ENCODE assay signal across 10 mouse cellular contexts in genomic region chr7:89698186-89698585, GRCm38 (mm10).
DNase-seq lines count a peak whose midpoint lies in the region; ATAC-seq and TF ChIP-seq lines count a peak whose summit lies in the region.
"Had no signal": no experiment of that assay in that cellular context is flagged by ENCODE, and none has a peak within 500 bp of the region (broad histone marks: within the 10 kb centered on the region; RNA-seq: fewer than 3 reads in every experiment).

No protein-coding gene starts in this region.

- no peak overlapping the region for H3K27ac ChIP-seq in heart, postnatal 0 days (ENCODE audit: low read depth)
- no peak overlapping the region for H3K27ac ChIP-seq in heart, embryonic 10.5 days
- no peak overlapping the region for H3K27ac ChIP-seq in forebrain, postnatal 0 days (ENCODE audit: low read depth, low read length)
- H3K27ac ChIP-seq: embryonic facial prominence, embryonic 15.5 days; lung, embryonic 15.5 days had no signal

- no peak overlapping the region for H3K9ac ChIP-seq in heart, postnatal 0 days (replicated peaks; ENCODE audit: low read depth, low read length)
- no peak overlapping the region for H3K9ac ChIP-seq in forebrain, postnatal 0 days
- H3K9ac ChIP-seq: embryonic facial prominence, embryonic 15.5 days; lung, embryonic 15.5 days had no signal

- TF ChIP-seq EP300 in heart, postnatal 0 days (IDR thresholded peaks at IDR 0.05; ENCODE audit: low read depth) = no peak

- peak; percentile 56 for TF ChIP-seq CTCF in heart, postnatal 0 days (IDR thresholded peaks at IDR 0.05; ENCODE audit: low read depth)
- peak; percentile 47 for TF ChIP-seq CTCF in forebrain, postnatal 0 days (IDR thresholded peaks at IDR 0.05; ENCODE audit: low read depth)

- no peak overlapping the region for H3K4me3 ChIP-seq in heart, postnatal 0 days (ENCODE audit: low read depth, low read length)
- no peak overlapping the region for H3K4me3 ChIP-seq in heart, embryonic 10.5 days
- H3K4me3 ChIP-seq in forebrain, postnatal 0 days (ENCODE audit: low read depth, low read length) = no peak overlapping the region
- H3K4me3 ChIP-seq: embryonic facial prominence, embryonic 15.5 days; lung, embryonic 15.5 days had no signal

- no peaks in the 10 kb centered on the region for H3K27me3 ChIP-seq in heart, postnatal 0 days (ENCODE audit: control insufficient read depth, insufficient read depth, low read length)
- no peaks in the 10 kb centered on the region for H3K27me3 ChIP-seq in heart, embryonic 10.5 days (ENCODE audit: insufficient read depth, poor library complexity, severe bottlenecking)
- H3K27me3 ChIP-seq in forebrain, postnatal 0 days (ENCODE audit: insufficient read depth, low read length) = no peaks in the 10 kb centered on the region
- H3K27me3 ChIP-seq: embryonic facial prominence, embryonic 15.5 days; lung, embryonic 15.5 days had no signal

- peaks cover 6% of the 10 kb centered on the region; the same call in 1 of the 2 replicates for H3K4me1 ChIP-seq in heart, postnatal 0 days (ENCODE audit: control insufficient read depth, insufficient read depth)
- H3K4me1 ChIP-seq in heart, embryonic 10.5 days = peaks cover 7% of the 10 kb centered on the region; the same call in 1 of the 2 replicates
- no peaks in the 10 kb centered on the region for H3K4me1 ChIP-seq in forebrain, postnatal 0 days (ENCODE audit: insufficient read depth)
- H3K4me1 ChIP-seq: embryonic facial prominence, embryonic 15.5 days had no signal

- H3K4me2 ChIP-seq in heart, postnatal 0 days (ENCODE audit: low read depth, low read length) = no peak overlapping the region
- H3K4me2 ChIP-seq in forebrain, postnatal 0 days (ENCODE audit: low read depth) = no peak overlapping the region
- H3K4me2 ChIP-seq: embryonic facial prominence, embryonic 15.5 days; lung, embryonic 15.5 days had no signal

- no peak for DNase-seq in heart, postnatal 0 days (ENCODE audit: low spot score)
- no peak for DNase-seq in heart, embryonic 10.5 days (ENCODE audit: low spot score)
- DNase-seq in A20 (ENCODE audit: low read depth, low spot score) (peak; percentile 30), ZHBTc4 (ENCODE audit: low read depth, low spot score) (peak; percentile 82)
- DNase-seq in forebrain, postnatal 0 days = peak; percentile 25
- DNase-seq in naive thymus-derived CD4-positive, alpha-beta T cell, adult 2 months (ENCODE audit: low read depth) = peak; percentile 3
- no peak for DNase-seq in frontal cortex, postnatal 25 days (ENCODE audit: low spot score in 2 of 2)

- no peaks in the 10 kb centered on the region for H3K36me3 ChIP-seq in heart, postnatal 0 days (replicated peaks; ENCODE audit: control insufficient read depth, insufficient read depth, low read length)
- H3K36me3 ChIP-seq in heart, embryonic 10.5 days = no peaks in the 10 kb centered on the region
- no peaks in the 10 kb centered on the region for H3K36me3 ChIP-seq in forebrain, postnatal 0 days (ENCODE audit: insufficient read depth)
- H3K36me3 ChIP-seq: embryonic facial prominence, embryonic 15.5 days; lung, embryonic 15.5 days had no signal

- no peaks in the 10 kb centered on the region for H3K9me3 ChIP-seq in heart, postnatal 0 days (replicated peaks; ENCODE audit: control insufficient read depth, low read length)
- no peaks in the 10 kb centered on the region for H3K9me3 ChIP-seq in heart, embryonic 10.5 days
- H3K9me3 ChIP-seq in forebrain, postnatal 0 days (ENCODE audit: low read length) = no peaks in the 10 kb centered on the region
- H3K9me3 ChIP-seq: embryonic facial prominence, embryonic 15.5 days; lung, embryonic 15.5 days had no signal

- ATAC-seq in heart, postnatal 0 days (ENCODE audit: insufficient read depth, low read depth) = no peak
- ATAC-seq in forebrain, postnatal 0 days = no peak
- no peak for ATAC-seq in erythroblast, adult 5-6 weeks (replicated peaks; ENCODE audit: low FRiP score, poor library complexity, severe bottlenecking)

Comparison
In these comparisons a context has a peak if more than half of its experiments do, and no peak if none do; other contexts are left out.
1. DNase-seq: peak in A20 (single experiment), ZHBTc4 (single experiment), forebrain, postnatal 0 days (single experiment) and naive thymus-derived CD4-positive, alpha-beta T cell, adult 2 months (single experiment); none in heart, postnatal 0 days (single experiment), heart, embryonic 10.5 days (single experiment) and frontal cortex, postnatal 25 days (0 of 2).